Mouse (Mus musculus) kidney, adult 2 months (tissue): ENCODE results near the gene Tnpo3. TPM values are rescaled to one million over a fixed set of nuclear protein-coding genes. Genes with fewer than 3 reads are reported as not detected.

Source experiments
- DNase-seq: peaks from one replicate; pipeline ENCODE4 v3.0.0; 2021
- H3K27ac ChIP-seq: fragments of 200-500 bp; 2 replicates; pipeline ENCODE4 v1.5.1; 2012; ENCODE audit warnings: low read depth, low read length, control low read depth, inconsistent platforms; ENCODE audit not compliant: insufficient read depth
- H3K27me3 ChIP-seq: fragments of 200-500 bp; replicated peaks from 2 replicates; pipeline ENCODE4 v1.6.1; 2012; ENCODE audit warnings: mild to moderate bottlenecking, moderate library complexity, low read length, inconsistent platforms; ENCODE audit not compliant: control insufficient read depth, insufficient read depth
- H3K36me3 ChIP-seq: fragments of 200-500 bp; 2 replicates; pipeline ENCODE4 v1.6.1; 2012; ENCODE audit warnings: mild to moderate bottlenecking, moderate library complexity, low read length, inconsistent platforms; ENCODE audit not compliant: control insufficient read depth, insufficient read depth
- H3K4me1 ChIP-seq: fragments of 200-500 bp; 2 replicates; pipeline ENCODE4 v1.6.1; 2011; ENCODE audit warnings: low read length; ENCODE audit not compliant: control insufficient read depth, insufficient read depth
- H3K4me3 ChIP-seq: fragments of 200-500 bp; 2 replicates; pipeline ENCODE4 v1.5.1; 2011; ENCODE audit warnings: mild to moderate bottlenecking, low read depth, low read length, control low read depth; ENCODE audit not compliant: insufficient read depth
- CTCF ChIP-seq: fragments of 200-500 bp; conservative IDR thresholded peaks from 2 replicates; pipeline ENCODE4 v1.5.1; 2011; ENCODE audit warnings: low read depth, mild to moderate bottlenecking, control low read depth, low read length, moderate library complexity, mixed read lengths; ENCODE audit not compliant: insufficient read depth, insufficient read length
- POLR2A ChIP-seq: fragments of 200-500 bp; IDR thresholded peaks from one replicate; pipeline ENCODE4 v1.6.1; 2011; ENCODE audit warnings: low read depth, low read length, control low read depth
- WGBS: fragments of 180-500 bp; shearing (Covaris S2); methylation state at CpG from one replicate; pipeline ENCODE4 v1.1.7; 2018; 5-methylcytosine and 5-hydroxymethylcytosine counted together
- polyA plus RNA-seq: library from polyadenylated mRNA; depleted of rRNA; stranded (reverse); fragments of >200 nt; gene quantifications from 2 replicates; pipeline ENCODE4 v1.2.3, GENCODE M21; 2012

Tnpo3 gene
- polyA plus RNA-seq, 1 experiment = 56.8 TPM

- WGBS = 53% methylated on average over 7 of the region's 7 CpGs
- no peak for TF ChIP-seq POLR2A
- no peak for TF ChIP-seq CTCF
- H3K4me1 ChIP-seq = no peaks in the 10 kb centered on the region
- H3K36me3 ChIP-seq = no peaks in the 10 kb centered on the region
- H3K27ac ChIP-seq = no peak overlapping the region
- H3K4me3 ChIP-seq = no peak overlapping the region
- no peaks in the 10 kb centered on the region for H3K27me3 ChIP-seq
- DNase-seq = no peak
Measured at GRCm38 (mm10) chr6:29639580-29640419, 30.1 kb upstream of the Tnpo3 start.

- Histone ChIP-seq H3K36me3 (no peaks in the 10 kb centered on the region), H3K4me1 (no peaks in the 10 kb centered on the region), H3K4me3 (no peak overlapping the region), H3K27me3 (no peaks in the 10 kb centered on the region), H3K27ac (no peak overlapping the region)
- TF ChIP-seq POLR2A (no peak), CTCF (no peak)
- DNase-seq = no peak
- 19% methylated on average over 16 of the region's 16 CpGs for WGBS
Measured at GRCm38 (mm10) chr6:29638844-29639460, 29.3 kb upstream of the Tnpo3 start.

- TF ChIP-seq POLR2A = no peak
- no peak for TF ChIP-seq CTCF
- H3K36me3 ChIP-seq = no peaks in the 10 kb centered on the region
- H3K4me1 ChIP-seq = peaks cover under 1% of the 10 kb centered on the region; the same call in 1 of the 2 replicates
- no peak for DNase-seq
- 70% methylated on average over 3 of the region's 3 CpGs for WGBS
- H3K4me3 ChIP-seq = no peak overlapping the region
- no peaks in the 10 kb centered on the region for H3K27me3 ChIP-seq
- no peak overlapping the region for H3K27ac ChIP-seq
Measured at GRCm38 (mm10) chr6:29637397-29638373, 28.0 kb upstream of the Tnpo3 start.

DNA sequence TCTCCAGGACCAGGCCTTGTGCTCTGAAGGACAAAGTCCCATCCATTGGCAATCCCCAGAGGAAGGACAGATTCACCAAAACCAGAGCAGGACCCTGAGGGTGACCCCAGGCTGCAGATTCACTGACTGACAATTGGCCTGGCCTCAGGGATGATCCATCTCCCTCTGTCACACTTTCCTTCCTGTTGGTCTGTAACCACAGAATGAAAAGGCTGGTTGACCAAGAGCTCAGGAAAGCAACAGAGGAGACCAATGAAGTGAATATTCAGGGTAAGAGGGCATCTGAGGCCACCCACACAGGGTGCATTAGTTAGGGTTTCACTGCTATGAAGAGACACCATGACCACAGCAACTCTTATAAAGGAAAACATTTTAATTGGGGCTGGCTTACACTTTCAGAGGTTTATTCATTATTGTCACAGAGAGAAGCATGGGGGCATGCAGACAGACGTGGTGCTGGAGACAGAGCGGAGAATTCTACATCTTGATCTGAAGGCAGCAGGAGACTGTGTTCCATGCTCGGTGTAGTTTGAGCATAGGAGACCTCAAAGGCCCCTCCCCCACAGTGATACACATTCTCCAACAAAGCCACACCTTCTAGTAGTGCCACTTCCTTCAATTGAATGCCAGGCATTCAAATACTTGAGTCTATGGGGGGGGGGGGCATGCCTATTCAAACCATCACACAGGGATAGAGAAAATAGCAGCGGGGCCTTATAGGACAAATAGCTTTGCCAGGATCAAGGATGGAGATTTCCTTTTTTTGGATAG, 26.8 kb upstream of the Tnpo3 start:
- Histone ChIP-seq H3K27me3 (no peaks in the 10 kb centered on the region), H3K36me3 (no peaks in the 10 kb centered on the region), H3K4me3 (no peak overlapping the region), H3K4me1 (peaks cover 8% of the 10 kb centered on the region; the same call in 1 of the 2 replicates), H3K27ac (no peak overlapping the region)
- WGBS = 92% methylated on average over 4 of the region's 4 CpGs
- TF ChIP-seq CTCF = no peak
- no peak for TF ChIP-seq POLR2A
- no peak for DNase-seq

- DNase-seq = no peak
- Histone ChIP-seq H3K4me1 (peaks cover 8% of the 10 kb centered on the region; the same call in 1 of the 2 replicates), H3K36me3 (no peaks in the 10 kb centered on the region), H3K27ac (no peak overlapping the region), H3K27me3 (no peaks in the 10 kb centered on the region), H3K4me3 (no peak overlapping the region)
- TF ChIP-seq POLR2A (no peak), CTCF (no peak)
- 59% methylated on average over 1 of the region's 1 CpGs for WGBS
Measured at GRCm38 (mm10) chr6:29634537-29634936, 24.9 kb upstream of the Tnpo3 start.

DNA sequence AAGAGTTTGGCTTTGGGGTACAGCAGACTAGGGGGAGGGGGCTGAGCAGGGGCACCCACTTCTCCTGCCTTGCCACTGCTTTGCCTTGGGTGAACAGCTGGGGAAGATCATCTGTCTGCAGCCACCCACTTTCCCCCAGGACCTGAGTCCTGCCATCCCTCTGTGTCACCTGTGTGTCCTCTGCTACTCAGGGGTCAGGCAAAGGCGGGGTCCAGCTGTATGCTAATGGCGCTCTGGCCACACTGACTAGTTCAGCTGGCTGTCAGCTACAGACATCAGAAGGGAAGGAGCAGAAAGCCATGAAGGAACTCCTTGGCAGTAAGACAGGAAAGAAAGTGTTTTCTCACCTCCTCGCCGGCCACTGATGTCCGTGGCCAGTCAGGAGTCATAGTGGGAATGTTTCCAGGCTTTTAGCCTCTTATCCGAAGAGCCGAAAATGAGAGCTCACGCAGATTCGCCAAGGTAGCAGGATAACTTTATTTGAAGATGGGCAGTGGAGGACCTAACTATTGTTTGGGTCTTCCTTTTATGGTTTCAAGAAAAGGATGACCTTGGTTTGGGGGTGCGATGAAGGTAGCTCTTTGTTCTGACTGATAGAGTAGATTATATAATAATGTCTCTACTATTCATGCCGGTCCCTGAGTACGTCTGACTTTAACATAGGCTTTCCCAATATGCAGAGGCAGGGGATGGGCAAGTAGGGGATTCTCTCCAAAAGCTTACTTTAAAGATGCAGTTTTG, 23.0 kb upstream of the Tnpo3 start:
- H3K4me3 ChIP-seq = no peak overlapping the region
- H3K4me1 ChIP-seq = peaks cover 8% of the 10 kb centered on the region; the same call in 1 of the 2 replicates
- WGBS = 41% methylated on average over 12 of the region's 12 CpGs
- H3K27me3 ChIP-seq = no peaks in the 10 kb centered on the region
- no peak for DNase-seq
- TF ChIP-seq POLR2A = no peak
- no peak for TF ChIP-seq CTCF
- no peaks in the 10 kb centered on the region for H3K36me3 ChIP-seq
- H3K27ac ChIP-seq = no peak overlapping the region
